Mouse (Mus musculus): Measurements from ENCODE around the gene Slc16a3.

Slc16a3 gene

DNA sequence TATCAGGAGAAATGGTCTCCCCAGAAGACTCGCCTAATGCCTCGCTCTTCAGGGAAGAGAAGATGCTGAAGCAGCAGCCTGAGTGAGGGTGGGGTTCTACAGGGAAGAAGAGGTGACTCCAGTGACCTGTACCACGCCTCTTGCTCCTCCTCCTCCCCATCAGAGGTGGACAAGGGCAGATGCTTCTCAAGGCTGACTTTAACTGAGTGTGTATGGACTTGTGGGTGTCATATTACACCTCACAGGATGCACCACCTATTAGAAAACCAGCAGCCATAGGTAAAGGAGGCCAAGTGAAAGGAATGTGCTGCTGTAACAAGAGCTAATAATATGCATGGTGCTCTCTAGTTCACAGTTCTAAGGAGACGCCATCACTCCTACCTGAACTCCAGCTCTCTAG, 17.3 kb downstream of the Slc16a3 start:
- in situ Hi-C loops (cut with MboI, MseI), result no loop called here

DNA sequence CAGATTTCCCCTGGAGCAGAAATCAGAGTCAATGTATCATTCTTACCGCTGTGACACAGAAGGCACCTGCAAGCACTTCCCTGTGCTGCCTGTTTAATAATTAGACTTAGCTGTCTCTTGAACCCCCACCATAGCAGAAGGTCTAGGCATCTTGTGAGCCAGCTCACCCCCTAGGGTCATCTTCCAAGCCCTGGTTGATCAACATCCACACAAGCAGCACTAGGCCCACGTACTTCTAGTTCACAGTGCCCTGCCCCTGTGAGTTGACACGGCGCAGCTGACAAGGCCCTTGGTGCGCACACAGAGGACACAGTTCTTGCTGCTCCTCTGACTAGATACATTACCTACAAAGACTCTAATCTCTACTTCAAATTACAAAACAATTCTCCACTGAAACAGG, 21.5 kb downstream of the Slc16a3 start:
- in situ Hi-C loops (cut with MboI, MseI), result no loop called here

DNA sequence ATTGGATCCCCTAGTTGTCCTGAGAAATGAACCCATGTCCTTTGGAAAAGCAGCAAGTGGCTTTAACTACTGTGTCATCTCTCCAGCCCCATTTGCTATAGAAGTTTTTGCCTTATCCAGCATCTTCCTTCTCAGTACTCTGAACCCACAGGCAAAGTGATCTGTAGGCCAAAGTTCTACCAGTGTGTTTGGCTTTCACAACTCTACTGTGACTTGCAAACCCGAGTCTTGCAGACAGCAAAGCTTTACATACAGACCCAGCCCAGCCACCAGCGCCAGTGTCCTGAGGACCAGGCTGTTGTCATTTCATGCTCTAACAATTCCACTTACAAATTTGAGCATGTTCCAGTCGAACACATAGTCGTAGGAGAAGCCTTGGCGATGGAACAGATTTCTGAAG, 23.0 kb downstream of the Slc16a3 start:
- in situ Hi-C loops (cut with MboI, MseI), result no loop called here

DNA sequence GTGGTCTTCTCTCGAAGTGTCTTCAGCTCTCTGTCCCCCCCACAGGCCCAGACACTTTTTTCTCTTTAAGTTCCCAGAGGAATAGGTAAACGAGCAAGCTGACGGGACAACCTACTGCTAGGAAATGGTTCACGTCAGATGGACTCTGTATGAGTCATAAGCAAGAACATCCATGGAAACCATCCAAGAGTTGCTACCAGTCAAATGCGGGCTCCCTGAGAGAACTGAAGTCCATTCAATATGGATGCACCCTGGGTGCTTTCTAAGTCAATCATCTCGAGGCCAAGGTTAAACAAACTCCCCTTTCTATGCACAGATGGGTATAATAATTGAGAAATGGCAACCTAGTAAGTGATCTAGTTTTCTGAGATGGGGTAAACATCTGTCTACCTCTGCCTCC, 25.0 kb downstream of the Slc16a3 start:
- in situ Hi-C loops (cut with MboI, MseI), result no loop called here

DNA sequence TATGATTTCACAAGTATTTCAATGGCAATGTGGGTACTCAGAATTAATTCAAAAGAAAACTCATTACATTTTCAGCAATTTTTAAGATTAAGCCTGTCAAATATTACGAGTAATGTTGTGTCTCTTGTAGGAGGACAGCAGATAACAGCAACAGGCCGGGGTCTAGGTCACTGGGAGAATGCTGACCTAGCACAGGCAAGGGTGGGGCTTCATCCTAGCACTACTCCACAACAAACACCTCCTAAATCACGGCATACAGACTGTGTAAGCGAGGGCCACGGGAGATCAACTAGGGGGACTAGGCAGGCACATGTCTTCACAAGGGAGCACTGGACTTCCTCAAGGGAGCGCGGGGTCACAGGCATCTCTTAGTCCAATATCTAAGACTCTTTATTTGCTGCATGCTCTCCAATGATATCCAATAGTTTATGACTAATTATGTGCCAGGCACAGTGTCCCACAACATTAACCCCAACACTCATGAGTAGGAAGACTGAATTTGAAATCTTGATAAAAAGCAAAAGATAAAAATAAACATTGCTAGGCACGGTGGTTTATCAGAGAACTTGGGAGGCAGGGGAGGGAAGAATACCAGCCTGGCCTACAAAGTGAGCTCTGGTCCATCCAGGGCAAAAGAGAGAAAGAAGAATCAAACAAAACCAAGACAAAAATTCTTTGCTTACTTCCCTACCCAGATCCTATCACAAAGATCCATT, 31.6 kb downstream of the Slc16a3 start:
- in situ Hi-C loops (cut with MboI, MseI), result no loop called here

DNA sequence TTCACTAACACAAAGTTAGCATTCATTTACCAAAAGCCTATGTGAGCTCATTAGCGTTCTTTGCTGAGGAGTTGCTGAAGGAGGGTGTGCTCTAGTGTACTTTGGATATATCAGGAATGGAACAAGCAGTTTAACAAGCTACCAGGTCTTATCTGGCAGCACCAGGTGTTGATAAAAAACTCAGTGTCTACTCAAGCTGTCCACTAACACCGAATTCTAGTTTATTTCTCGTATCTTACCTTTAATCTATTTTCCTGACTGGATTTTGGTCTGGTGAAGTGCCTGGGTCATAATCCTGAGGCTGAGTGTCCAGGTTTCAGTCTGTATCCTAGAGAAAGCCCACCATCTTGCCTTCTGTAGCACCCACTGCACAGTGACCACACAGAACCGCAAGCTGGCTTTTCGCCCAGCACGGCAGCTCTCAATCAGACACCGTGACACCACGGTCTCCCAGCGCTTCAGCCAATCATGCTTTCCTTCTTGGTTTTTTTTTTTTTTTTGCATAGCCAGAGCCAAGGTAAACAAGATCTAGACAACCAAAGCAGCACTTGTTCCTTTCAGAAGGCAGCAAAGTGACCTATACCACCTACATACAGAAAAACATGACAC, 32.3 kb downstream of the Slc16a3 start:
- in situ Hi-C loops (cut with MboI, MseI), result no loop called here

DNA sequence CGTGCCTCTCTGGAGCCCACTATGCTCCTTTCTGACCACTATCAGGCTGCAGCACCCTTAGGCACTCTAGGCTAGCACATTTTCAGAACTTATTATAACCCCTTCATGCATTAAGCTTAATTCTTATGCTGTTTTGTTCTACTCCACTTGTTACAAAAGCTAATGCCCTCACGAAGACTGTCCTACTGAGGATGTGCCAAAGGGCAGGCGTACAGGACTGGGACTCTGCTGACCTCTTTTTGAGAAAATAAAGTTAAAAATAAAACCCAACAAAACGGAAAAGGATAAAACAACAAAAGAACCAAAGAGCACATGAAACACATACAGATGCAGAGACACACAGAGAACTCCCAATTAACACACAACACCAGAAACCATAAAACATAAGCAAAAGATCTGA, 33.4 kb downstream of the Slc16a3 start:
- in situ Hi-C loops (cut with MboI, MseI), result no loop called here

DNA sequence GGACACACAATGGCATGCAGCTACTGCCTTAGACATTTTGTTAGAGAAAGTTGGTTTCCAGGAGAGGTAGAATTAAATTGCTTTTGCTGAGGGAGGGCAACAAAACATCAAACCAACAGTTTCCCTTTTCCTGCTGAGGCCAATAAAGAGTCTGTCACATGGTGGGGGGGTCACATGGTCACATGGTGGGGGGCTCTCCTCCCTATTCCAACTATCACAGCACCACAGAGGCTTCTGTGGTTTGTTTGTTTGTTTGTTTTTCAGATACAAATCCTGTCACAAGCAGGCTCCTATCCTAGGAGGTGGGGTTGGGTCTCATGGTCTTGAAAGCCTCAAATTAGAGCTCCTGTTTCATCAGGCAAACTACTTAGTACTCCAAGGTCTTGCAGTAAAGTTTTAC, 34.2 kb downstream of the Slc16a3 start:
- in situ Hi-C loops (cut with MboI, MseI), result no loop called here

DNA sequence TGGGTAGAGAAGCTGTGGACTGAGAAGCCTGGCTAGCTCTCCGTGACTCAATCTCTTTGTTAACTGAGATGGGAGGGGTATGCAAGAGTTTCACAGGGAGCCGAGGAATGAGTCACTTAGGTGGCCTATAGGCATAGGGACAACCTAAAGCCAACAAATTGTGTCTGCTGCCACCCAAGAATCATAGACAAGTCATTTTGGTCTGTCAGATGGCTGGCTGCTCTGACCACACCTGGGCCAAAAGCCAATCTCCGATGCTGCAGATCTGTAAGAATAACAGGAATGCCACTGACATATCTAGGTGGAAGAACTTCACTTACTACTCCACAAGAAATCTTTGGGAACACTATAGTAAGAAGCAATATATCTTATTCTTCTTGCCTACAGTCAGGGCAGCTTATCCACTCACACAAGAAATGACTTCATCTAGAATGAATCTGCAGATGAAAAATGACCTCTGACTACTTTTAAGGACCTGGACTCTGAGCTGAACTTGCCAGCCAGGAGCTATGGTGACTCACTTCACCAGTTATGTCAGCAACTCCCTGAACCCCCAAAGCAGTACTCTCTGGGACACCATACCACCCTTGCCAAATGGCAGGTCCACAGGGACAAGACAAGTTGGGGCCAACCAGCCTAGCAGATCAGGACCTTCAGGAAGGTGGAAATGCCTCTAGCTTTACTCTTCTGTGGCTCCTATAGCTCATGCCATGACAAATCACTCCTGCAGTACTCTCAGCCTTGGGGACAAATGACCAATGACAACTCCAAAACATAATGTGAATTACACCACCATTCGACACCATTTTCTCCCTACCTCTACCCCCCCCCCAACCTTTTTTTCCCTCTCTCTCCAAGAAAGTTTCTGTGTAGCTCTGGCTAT, 36.4 kb downstream of the Slc16a3 start:
- in situ Hi-C loops (cut with MboI, MseI), result no loop called here

DNA sequence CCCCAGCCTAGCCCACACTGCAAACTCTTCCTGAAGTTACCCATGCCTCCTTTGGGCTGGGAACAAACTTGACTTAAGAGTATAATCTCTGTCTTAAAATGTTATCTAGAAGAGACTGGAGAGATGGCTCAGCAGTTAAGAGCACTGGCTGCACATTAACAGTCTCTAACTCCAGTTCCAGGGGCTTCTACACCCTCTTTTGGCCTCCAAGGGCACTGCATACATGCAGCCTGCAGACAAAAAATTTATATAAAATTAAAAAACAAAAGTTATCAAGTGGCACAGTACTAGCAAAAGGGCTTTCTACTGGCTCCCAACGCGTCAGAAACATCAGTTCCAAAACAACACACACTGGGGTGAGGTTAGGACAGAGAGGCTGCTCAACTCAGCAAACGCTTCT, 39.3 kb downstream of the Slc16a3 start:
- in situ Hi-C loops (cut with MboI, MseI), result no loop called here

DNA sequence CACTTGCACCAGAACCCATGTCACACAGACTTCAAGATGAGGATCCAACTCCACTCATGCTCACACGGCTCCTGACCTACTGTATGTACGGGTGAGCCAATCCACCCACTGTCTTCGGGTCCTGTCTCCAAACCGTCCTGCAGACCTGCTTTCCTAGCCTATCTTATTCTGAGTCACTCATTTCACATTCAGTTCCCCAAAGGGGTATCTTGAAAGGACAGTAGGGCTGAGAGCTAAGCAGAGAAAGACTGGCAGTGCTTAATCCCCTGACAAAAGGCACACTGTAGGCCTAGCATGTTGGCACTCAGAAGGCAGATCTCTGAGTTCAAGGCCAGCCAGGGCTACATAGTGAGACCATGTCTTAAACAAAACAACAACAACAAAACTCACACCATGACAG, 40.1 kb downstream of the Slc16a3 start:
- in situ Hi-C loops (cut with MboI, MseI), result no loop called here

DNA sequence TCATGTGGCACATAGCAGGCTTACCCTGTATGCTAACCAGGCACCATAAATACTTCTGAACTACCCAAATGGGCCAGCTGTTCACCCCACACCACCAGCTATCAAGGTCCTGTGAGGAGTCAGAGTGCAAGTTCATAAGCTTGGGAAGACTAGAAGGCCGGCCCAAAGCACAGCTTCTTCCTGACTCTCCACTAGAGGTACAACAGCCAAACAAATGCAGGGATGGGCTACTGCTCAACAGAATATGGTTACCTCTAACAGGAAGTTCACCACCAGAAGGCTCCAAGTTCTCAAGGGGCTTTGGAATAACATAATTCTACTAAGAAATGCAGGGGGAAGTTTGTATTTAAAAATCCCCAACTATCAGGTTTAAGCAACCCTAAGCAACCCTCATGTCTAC, 41.2 kb downstream of the Slc16a3 start:
- in situ Hi-C loops (cut with MboI, MseI), result no loop called here

DNA sequence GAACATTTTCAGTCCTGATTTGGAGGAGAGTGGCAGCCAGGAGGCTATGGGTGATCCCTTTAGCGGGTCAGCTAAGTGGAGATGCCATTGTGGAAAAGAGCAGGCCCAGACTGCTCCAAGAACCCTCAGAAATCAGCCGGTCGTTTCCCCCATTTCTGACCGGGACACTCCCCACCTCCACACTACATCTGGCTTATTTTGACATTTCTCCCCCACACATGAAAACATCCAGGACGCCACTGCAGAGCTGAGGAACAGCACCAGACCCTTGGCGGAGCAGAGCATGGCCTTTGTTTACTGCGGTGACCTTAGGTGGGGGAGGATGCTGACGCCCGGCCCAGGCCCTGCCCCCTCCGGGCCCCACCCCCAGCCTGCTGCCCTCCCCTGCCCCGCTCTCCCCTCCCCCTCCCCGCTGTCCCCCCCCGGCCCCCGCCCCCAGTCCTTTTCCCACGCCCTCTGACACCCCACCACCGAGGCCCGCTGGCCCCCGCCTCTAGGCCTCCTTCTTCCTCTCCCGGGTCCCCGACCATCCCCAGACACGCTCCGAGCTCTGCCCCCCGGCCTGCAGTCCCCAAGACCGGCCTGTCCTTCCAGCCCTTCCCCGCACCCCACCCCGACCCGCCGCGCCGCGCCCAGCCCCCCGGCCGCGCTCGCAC, 42.0 kb downstream of the Slc16a3 start:
- in situ Hi-C loops (cut with MboI, MseI), result no loop called here

DNA sequence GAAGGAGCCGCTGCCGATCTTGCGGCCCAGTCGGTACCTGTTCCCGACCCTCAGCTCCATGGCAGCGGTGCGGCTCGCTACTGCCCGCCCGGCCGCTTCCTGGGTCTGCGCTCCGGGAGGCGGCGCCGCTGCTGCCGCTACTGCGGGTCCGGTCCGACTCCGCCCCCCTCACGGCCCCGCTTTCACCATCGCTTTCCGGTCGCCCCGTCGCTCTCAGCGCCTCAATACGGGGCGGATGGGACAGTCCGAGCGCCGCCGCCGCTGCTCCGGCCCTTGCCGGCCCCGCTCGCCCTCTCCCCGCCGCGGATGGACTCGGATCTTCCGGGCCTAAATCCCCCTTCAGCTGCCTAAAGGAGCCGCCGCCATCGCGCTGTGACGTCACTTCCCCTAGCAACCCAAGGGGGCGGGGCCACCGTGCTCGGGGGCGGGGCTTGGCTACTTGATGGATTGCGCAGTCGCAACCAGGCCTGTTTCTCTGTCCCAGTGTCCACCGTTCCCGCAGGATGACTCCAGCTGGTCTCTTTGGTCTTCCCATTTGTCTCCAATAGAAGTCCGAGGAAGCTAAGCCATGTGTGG, 42.8 kb downstream of the Slc16a3 start, which contains the start of gene Csnk1d:
Gene Csnk1d, minus strand, starts transcription at position 380 of the 576 bp plus-strand sequence.
- in situ Hi-C loops (cut with MboI, MseI), result no loop called here

DNA sequence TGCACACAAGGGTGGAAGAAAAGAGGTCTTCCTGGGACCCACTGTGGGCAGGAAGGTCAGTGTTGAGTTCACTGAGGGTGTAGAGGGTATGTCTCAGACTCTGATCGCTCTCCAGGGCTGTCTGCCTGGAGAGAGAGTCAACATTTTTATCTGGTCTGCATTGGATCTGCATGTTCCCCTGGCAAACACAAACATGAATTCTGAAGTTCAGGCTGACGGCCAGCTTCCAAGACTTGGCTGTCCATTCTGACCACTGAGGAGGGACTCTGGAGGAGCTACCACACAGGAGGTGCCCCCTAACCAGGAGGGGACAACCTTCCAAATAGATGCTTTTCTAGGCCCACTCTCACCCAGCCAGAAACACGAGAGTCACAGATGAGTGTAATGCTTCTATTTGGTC, 43.5 kb downstream of the Slc16a3 start:
- in situ Hi-C loops (cut with MboI, MseI), result no loop called here

DNA sequence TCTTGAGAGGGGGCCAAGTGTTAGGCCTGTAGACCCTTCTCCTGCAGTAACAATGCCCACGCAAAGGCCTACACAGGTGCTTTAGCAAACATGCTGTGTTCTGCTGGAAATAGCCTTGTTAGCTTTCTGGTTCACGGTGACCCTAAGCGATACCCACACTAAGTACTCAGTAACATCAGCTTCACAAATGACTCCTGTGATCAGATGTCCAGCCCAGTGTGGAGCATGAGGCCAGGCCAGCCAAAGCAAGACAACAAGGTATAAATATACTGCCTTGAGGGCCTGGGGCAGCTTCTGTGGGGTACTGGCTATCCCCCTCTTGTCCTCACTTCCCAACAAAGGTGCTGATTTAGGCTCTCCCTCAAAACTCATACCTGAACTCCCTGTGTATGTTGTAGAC, 44.8 kb downstream of the Slc16a3 start:
- in situ Hi-C loops (cut with MboI, MseI), result no loop called here

DNA sequence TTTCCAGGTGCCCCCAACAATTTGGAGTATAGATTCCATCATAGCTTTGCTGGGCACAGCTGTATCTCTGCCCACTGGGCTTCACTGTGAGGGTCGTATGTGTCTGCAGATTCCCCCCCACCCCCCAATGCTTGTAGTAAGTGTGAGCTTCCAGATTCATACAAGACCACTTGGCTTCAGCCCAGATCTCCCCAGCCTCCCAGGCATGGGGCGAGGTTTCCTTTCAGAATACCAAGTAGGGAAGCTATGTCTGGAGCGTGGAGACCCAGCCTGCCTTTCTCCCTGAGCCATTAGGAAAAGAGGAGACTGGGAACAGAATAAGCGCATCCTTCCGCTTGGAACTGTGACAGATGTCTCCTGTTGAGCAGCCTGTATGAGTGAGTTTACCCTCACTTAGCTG, 45.3 kb downstream of the Slc16a3 start:
- in situ Hi-C loops (cut with MboI, MseI), result no loop called here

DNA sequence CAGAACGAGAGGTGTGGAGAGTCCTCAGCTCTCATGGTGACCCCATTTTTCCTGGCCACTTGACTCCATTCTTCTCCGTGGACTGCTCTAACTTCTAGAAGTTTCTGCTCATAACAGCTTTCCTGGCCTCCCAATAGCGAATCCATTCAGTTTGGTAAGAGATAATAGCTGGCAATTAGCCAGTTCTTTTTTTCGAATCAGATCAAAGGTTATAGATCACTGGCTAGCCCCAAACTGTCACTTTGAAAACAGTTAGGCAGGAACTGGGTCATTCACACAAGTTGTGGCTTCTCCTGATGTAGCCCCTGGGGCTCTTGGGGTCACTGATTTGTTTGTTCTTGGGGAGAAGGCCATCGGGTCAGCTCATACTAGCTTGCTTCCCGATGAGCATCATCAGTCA, 46.5 kb downstream of the Slc16a3 start:
- in situ Hi-C loops (cut with MboI, MseI), result no loop called here

DNA sequence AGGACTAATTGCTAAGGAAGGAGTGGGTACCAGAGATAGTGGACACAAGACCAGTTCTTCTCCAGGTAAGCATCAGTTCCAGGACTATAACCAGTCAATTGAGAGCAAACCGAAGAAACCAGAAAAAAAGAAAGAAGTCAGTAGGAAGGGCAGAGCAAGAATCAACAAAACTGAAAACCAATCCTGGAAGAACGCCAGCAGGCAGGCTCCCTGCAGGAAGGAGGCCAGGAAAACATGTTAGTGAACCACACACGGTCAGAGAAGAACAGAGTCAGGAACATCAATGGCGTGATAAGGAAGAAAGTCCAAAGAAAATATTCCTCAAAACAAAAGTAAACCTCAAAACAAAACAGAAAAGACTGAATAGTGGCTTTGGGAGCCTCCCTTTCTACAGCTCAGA, 53.7 kb downstream of the Slc16a3 start:
- in situ Hi-C loops (cut with MboI, MseI), result no loop called here

DNA sequence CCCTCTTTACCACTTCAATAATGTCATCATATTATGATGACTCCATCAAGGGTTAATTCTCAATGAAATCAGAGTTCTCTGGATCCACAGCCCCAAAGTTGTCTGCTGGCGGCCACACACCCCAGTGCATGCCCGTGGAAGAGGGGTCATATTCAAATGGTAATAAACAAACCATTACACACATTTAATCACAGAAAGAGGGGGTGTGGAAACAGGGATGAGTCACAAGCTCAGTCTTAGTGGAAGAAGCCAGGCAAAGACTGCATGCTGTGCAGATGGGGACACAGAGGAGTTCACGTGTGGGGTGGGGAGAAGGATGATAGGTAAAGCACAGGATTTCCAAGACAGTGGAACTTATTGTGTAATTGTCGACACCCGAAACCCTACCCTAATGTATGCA, 56.0 kb downstream of the Slc16a3 start:
- in situ Hi-C loops (cut with MboI, MseI), result no loop called here

DNA sequence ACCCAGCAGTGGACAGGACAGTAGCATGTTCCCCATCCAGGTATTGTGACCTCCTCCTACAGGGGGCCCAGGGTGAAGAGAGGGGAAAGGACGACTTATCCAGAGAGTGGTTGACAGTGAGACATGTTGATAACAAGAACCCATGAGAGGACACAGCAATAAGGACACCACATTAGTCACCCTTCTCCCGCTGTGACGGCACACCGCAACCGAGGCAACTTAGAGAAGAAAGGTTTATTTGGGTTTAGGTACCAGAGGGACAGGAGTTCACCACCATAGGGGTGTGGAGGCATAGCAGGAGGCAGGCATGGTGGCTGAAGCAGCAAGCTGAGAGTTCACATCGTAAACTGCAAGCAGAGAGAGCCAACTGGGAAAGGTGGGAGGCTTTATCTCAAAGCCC, 57.9 kb downstream of the Slc16a3 start:
- in situ Hi-C loops (cut with MboI, MseI), result no loop called here

Data from T-helper 17 cell (primary cell).